Mouse (Mus musculus): ENCODE data around the gene D2hgdh.

- TF ChIP-seq POLR2A (IDR thresholded peaks at IDR 0.05; ENCODE audit: insufficient read length, low read depth) (no peak), MAX (IDR thresholded peaks at IDR 0.05; ENCODE audit: low read depth) (no peak), POLR2AphosphoS2 (IDR thresholded peaks at IDR 0.05; ENCODE audit: insufficient read length, low read depth) (no peak), CEBPB (IDR thresholded peaks at IDR 0.05; ENCODE audit: insufficient read depth, poor library complexity, severe bottlenecking) (no peak), TCF12 (IDR thresholded peaks at IDR 0.05; ENCODE audit: insufficient read depth, poor library complexity, severe bottlenecking) (no peak), SRF (IDR thresholded peaks at IDR 0.05; ENCODE audit: control insufficient read depth, insufficient read length, low read depth) (no peak), MYOG (IDR thresholded peaks at IDR 0.05; ENCODE audit: control insufficient read depth in 1 of 3, insufficient read depth in 1 of 3, insufficient read length in 2 of 3, low read depth in 2 of 3) (no peak), TCF3 (IDR thresholded peaks at IDR 0.05; ENCODE audit: insufficient read length, low read depth) (no peak), REST (IDR thresholded peaks at IDR 0.05; ENCODE audit: insufficient read depth, insufficient read length) (no peak), MYOD1 (IDR thresholded peaks at IDR 0.05; ENCODE audit: control insufficient read depth in 1 of 3, insufficient read length in 2 of 3, low read depth in 2 of 3) (no peak)
Observed at GRCm38 (mm10) chr1:93817823-93818532, 6.7 kb upstream of the D2hgdh start.

Data from myocyte (in vitro differentiated cells).